Mouse (Mus musculus) liver, postnatal 0 days (tissue): ENCODE measurements around the gene Aqp7. TPM values are rescaled to one million over a fixed set of nuclear protein-coding genes. Genes with fewer than 3 reads are reported as not detected.

Source experiments
- ATAC-seq: fragments of 200-750 bp; cut with Nextera tagmentation; 2 replicates; pipeline ENCODE4 v1.8.0; 2017; ENCODE audit warnings: mild to moderate bottlenecking, moderate library complexity
- DNase-seq: peaks from one replicate; pipeline ENCODE4 v3.0.0-alpha.2; 2016
- H3K27ac ChIP-seq: fragments of 300-500 bp; sonication (generic); 2 replicates; pipeline ENCODE4 v1.5.1; 2014; ENCODE audit warnings: antibody characterized with exemption, moderate library complexity, mild to moderate bottlenecking, low read depth
- H3K27me3 ChIP-seq: fragments of 300-500 bp; sonication (generic); 2 replicates; pipeline ENCODE4 v1.6.1; 2014; ENCODE audit warnings: low read length, control low read depth, mixed read lengths; ENCODE audit not compliant: insufficient read depth
- H3K36me3 ChIP-seq: fragments of 300-500 bp; sonication (generic); replicated peaks from 2 replicates; pipeline ENCODE4 v1.6.1; 2014; ENCODE audit warnings: mild to moderate bottlenecking, control low read depth, low read length, moderate library complexity, mixed read lengths; ENCODE audit not compliant: insufficient read depth
- H3K4me1 ChIP-seq: fragments of 300-500 bp; sonication (generic); 2 replicates; pipeline ENCODE4 v1.6.1; 2014; ENCODE audit warnings: antibody characterized with exemption, mild to moderate bottlenecking, control low read depth; ENCODE audit not compliant: insufficient read depth
- H3K4me2 ChIP-seq: fragments of 300-500 bp; sonication (generic); 2 replicates; pipeline ENCODE4 v1.6.1; 2014; ENCODE audit warnings: low read depth, mild to moderate bottlenecking, low read length, moderate library complexity, mixed read lengths
- H3K4me3 ChIP-seq: fragments of 300-500 bp; sonication (generic); 2 replicates; pipeline ENCODE4 v1.5.1; 2014; ENCODE audit warnings: low read depth, low read length
- H3K9ac ChIP-seq: fragments of 300-500 bp; sonication (generic); replicated peaks from 2 replicates; pipeline ENCODE4 v1.6.1; 2014; ENCODE audit warnings: mild to moderate bottlenecking, moderate library complexity
- H3K9me3 ChIP-seq: fragments of 300-500 bp; sonication (generic); 2 replicates; pipeline ENCODE4 v1.6.1; 2016; ENCODE audit warnings: mild to moderate bottlenecking, control low read depth, low read length, mixed read lengths
- CTCF ChIP-seq: sonication (generic); IDR thresholded peaks from 2 replicates; pipeline ENCODE4 v1.5.1; 2016; ENCODE audit warnings: antibody characterized with exemption, low read depth
- EP300 ChIP-seq: IDR thresholded peaks from 2 replicates; pipeline ENCODE4 v1.6.1; 2016; ENCODE audit warnings: antibody characterized with exemption, low read depth, mild to moderate bottlenecking
- WGBS: fragments of 180-500 bp; shearing (Covaris S2); extraction: QIAGEN DNeasy Blood & Tissue Kit; methylation state at CpG from one replicate; pipeline ENCODE4 v1.1.7; 2014; ENCODE audit not compliant: insufficient replicate concordance; 5-methylcytosine and 5-hydroxymethylcytosine counted together
- microRNA-seq: library from miRNA; unstranded; fragments of <30 nt; microRNA quantifications from one replicate; pipeline ENCODE4, GENCODE M21; 2016
- polyA plus RNA-seq: library from polyadenylated mRNA; unstranded; fragments of >200 nt; fragmentation: Nextera tagmentation; extraction: Ambion mirVana; gene quantifications from 2 replicates; pipeline ENCODE4 v1.2.1, GENCODE M21; 2015

Aqp7 gene
- polyA plus RNA-seq, 1 experiment from 2014 or later: 2.1 TPM

DNA sequence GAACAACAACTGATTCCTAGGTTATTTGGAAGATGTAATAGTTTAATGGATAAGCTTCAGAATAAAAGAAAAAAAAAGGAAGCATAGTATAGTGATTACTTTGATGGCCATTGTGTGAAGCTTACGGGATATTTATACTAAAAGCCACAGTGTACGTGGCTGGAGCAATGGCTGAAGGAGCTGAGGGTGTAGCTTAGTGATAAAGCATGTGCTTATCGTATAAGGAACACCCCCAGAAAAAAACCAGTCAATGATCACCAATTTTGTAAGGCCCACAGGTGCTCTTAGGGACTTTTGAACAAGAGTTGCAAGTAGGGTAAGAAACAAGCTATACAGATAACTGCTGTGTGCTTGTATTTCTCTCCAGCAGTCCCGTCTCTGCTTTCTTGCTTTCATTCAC lies 50.0 kb downstream of the Aqp7 start:
- Histone ChIP-seq H3K4me1 (no peaks in the 10 kb centered on the region), H3K9ac (no peak overlapping the region), H3K4me2 (no peak overlapping the region), H3K4me3 (no peak overlapping the region), H3K27ac (0 out of 2 replicates have a peak overlapping the region, but pooled peaks have one; percentile 7), H3K36me3 (peaks cover 93% of the 10 kb centered on the region), H3K9me3 (no peaks in the 10 kb centered on the region), H3K27me3 (no peaks in the 10 kb centered on the region)
- no peak for DNase-seq
- TF ChIP-seq CTCF (no peak), EP300 (peak; percentile 50)
- WGBS: 63% methylated on average over 4 of the region's 4 CpGs
- peak; percentile 63 for ATAC-seq

- no peaks in the 10 kb centered on the region for H3K27me3 ChIP-seq
- H3K4me3 ChIP-seq: no peak overlapping the region
- H3K4me2 ChIP-seq: no peak overlapping the region
- H3K9ac ChIP-seq: no peak overlapping the region
- TF ChIP-seq CTCF: no peak
- TF ChIP-seq EP300: peak; percentile 59
- 77% methylated on average over 6 of the region's 6 CpGs for WGBS
- ATAC-seq (no peak), DNase-seq (no peak)
- peaks cover 93% of the 10 kb centered on the region for H3K36me3 ChIP-seq
- H3K27ac ChIP-seq: no peak overlapping the region
- H3K4me1 ChIP-seq: no peaks in the 10 kb centered on the region
- H3K9me3 ChIP-seq: no peaks in the 10 kb centered on the region
Observed at GRCm38 (mm10) chr4:40996302-40996701, 51.6 kb downstream of the Aqp7 start.

GRCm38 (mm10) chr4:40989633-40990032 lies 58.3 kb downstream of the Aqp7 start:
- ATAC-seq (no peak), DNase-seq (no peak)
- no peak overlapping the region for H3K4me3 ChIP-seq
- H3K27me3 ChIP-seq: no peaks in the 10 kb centered on the region
- no peak overlapping the region for H3K27ac ChIP-seq
- WGBS: 88% methylated on average over 6 of the region's 6 CpGs
- no peaks in the 10 kb centered on the region for H3K9me3 ChIP-seq
- no peak for TF ChIP-seq EP300
- TF ChIP-seq CTCF: no peak
- H3K36me3 ChIP-seq: peaks cover 88% of the 10 kb centered on the region
- H3K9ac ChIP-seq: no peak overlapping the region
- no peak overlapping the region for H3K4me2 ChIP-seq
- H3K4me1 ChIP-seq: no peaks in the 10 kb centered on the region

DNA sequence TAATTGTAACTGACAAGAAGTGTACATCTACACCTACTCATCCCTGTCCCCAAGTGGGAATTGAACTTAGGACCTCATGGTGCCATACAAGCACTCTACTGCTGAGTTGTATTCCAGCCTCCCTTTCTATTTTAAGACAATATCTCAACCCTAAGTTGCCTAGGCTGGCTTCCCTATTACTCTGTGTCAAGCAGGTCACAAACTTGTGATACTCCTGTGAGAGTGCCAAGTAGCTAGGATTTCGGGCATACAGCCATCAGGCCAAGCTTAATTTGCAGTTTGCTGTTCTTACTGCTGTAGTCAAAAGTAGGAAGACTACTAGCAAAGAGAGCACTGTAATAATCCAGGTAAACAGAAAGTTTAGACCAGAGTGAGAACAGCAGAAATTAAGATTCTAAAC lies 64.3 kb downstream of the Aqp7 start:
- WGBS: 78% methylated on average over 1 of the region's 1 CpGs
- DNase-seq: no peak
- TF ChIP-seq EP300: no peak
- TF ChIP-seq CTCF: no peak

More for the DNA sequence above, 64.3 kb downstream of the Aqp7 start:
- Histone ChIP-seq H3K9me3 (no peaks in the 10 kb centered on the region), H3K9ac (no peak overlapping the region), H3K36me3 (peaks cover 62% of the 10 kb centered on the region), H3K4me3 (no peak overlapping the region), H3K4me2 (no peak overlapping the region), H3K27me3 (no peaks in the 10 kb centered on the region), H3K27ac (no peak overlapping the region), H3K4me1 (no peaks in the 10 kb centered on the region)
- no peak for ATAC-seq

Small RNA genes lying within 50 kb of the gene (microRNA-seq; reads per million reads assigned to microRNA genes)
- 4.5 reads per million, percentile 6 among the genes with 10 or more reads in this experiment for gene Mir3094

Other genes with a start within 250 kb of the Aqp7 start
- gene B4galt1, start 194.1 kb downstream of the Aqp7 start, polyA plus RNA-seq: 26.4 and 30.2 TPM in 2 replicates
- 0.65 and 1.2 TPM in 2 replicates for gene Spink4, start 128.1 kb downstream of the Aqp7 start, polyA plus RNA-seq
- 128 and 136 TPM in 2 replicates for gene Bag1, start 99.8 kb downstream of the Aqp7 start, polyA plus RNA-seq
- 46.6 and 49.3 TPM in 2 replicates for gene Chmp5, start 99.7 kb downstream of the Aqp7 start, polyA plus RNA-seq
- 18.2 and 19.4 TPM in 2 replicates for gene Nfx1, start 77.2 kb downstream of the Aqp7 start, polyA plus RNA-seq
- 7.3 and 10.7 TPM in 2 replicates for gene Aqp3, start 50.0 kb upstream of the Aqp7 start, polyA plus RNA-seq
- gene Nol6, start 76.3 kb upstream of the Aqp7 start, polyA plus RNA-seq: 4.3 and 4.7 TPM in 2 replicates
- 39.4 and 43.9 TPM in 2 replicates for gene Ube2r2, start 87.6 kb upstream of the Aqp7 start, polyA plus RNA-seq
- 8.3 and 10.8 TPM in 2 replicates for gene Ubap2, start 227.0 kb upstream of the Aqp7 start, polyA plus RNA-seq